Mouse (Mus musculus) right cerebral cortex, postnatal 25 days (tissue): ENCODE data around the gene Abr.

Experiments
- DNase-seq: peaks from one replicate; pipeline ENCODE4 v3.0.0; 2022

Gene Abr

DNA sequence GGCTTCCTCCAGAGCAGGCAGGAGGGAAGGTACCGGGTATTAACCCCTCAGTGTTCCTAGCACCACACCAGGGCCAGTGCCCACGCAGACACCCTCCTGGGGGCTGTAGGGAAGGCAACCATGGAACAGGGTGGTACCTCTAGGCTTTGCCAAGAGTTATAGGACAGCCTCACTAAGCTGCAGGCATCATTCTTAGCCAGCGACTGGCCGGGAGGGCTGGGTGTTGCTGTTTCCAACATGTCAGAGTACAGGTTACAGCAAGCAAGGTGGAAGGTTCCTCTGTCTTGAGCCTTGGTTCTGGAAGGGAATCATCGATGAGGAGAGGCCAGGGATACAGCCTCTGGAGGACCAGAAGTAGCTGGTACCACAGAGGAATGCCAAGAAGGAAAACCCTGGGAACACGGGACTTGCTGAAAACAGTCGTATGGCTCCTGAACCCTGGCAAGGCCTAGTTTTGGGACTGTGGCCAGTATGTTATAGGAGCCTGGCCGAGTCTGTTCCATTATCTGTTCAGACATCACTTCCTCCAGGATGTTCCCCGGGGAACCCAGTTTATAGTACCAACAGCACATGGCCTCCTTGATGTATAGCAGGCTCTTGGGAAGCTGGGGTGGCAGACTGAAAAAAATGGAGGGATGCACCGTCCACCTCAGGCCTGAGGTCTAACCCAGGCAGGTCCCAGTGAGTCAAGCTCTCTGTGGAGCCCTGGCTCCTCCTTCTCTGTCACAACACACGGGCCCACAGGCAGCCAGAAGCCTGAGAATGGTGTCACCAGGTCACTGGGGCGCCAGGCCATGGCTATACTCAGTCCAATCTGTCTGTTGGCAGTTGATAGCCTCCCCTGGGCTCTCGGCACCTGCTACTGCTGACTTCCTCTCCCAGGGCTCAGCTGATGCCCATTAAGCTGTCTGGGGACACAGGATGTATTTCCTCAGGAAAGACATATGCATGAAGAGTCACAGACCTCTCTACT is 112.1 kb downstream of the Abr start:
- no peak for DNase-seq

- peak; percentile 83 for DNase-seq
Observed at GRCm38 (mm10) chr11:76508831-76509595, 113.1 kb downstream of the Abr start.

GRCm38 (mm10) chr11:76508125-76508524 is 114.0 kb downstream of the Abr start:
- DNase-seq: no peak

DNA sequence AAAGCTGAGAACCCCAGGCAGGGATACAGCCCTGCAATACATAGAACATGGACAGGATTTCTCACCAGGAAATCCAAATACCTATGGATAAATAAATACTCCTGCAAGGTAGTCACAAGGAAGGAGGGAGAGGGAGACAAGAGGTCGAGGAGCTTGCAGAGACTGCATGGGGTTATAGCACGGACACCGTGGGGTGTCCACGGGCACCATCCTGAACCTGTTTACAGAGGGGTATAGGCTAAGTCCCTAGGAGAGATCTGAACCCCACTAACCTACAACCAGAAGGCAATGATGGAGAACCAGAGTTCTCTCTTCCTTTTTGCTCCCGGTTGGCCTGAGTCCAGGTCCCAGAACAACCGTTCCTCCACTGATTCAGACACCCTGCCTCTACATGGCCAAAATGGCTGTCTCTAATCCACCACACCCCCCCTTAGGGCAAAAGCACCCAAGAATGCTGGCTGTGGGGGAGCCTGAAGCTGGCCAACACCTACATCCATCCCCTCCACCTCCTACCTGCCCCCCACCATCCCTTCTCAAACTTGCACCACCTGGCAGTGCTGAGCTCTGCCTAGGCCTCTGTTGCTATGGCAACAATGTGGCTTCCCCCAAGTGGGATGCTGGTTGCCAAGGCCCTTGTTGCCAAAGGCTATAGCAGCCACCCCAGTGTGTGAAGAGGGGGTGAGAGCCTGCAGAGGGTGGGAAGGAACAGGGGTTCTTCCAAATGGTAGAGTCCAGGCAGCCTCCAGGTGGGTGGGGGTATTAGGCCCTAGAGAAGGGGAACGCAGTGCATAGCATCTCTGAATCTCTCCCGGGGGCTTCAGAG is 114.6 kb downstream of the Abr start:
- DNase-seq: peak; percentile 78

GRCm38 (mm10) chr11:76506514-76507228 is 115.4 kb downstream of the Abr start:
- DNase-seq: no peak

- DNase-seq: no peak
Observed at GRCm38 (mm10) chr11:76505106-76505505, 117.0 kb downstream of the Abr start.

- no peak for DNase-seq
Observed at GRCm38 (mm10) chr11:76504058-76504457, 118.1 kb downstream of the Abr start.

DNA sequence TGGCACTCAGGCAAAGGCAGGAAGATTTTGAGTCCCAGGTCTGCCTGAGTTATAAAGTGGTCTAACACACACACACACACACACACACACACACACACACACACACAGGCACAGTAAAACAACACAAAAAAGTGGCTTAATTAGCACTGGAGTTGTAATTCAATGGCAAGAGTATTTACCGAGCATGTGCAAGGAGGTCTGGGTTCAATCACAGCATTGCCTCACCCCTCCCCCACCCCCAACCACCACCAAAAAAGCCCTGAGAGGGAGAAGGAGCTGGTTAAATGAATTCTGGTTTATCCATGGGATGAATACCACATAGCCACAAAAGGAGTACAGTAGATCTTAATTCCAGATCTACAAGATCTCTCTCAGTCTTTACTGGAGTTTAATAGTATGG is 122.1 kb downstream of the Abr start:
- no peak for DNase-seq

DNA sequence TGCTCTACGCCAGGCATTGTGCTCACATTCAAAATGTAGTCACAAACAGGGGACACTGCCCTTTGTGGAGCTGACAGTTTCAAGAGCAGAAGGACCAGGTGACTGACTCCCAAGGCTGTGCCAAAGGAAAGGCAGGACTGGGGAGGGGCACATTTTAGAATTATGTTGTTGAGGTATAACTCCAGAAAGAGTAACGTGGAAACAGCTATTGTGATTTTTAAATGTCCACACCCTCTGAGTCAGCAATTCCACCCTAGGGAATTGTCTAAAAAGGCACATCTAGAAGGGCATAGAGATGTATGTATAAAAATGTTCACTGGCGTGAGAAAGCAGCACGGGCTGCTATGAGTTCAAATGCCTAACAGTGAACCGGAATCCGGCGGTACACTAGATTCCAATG is 122.5 kb downstream of the Abr start:
- no peak for DNase-seq

GRCm38 (mm10) chr11:76497769-76498152 is 124.4 kb downstream of the Abr start:
- no peak for DNase-seq

DNA sequence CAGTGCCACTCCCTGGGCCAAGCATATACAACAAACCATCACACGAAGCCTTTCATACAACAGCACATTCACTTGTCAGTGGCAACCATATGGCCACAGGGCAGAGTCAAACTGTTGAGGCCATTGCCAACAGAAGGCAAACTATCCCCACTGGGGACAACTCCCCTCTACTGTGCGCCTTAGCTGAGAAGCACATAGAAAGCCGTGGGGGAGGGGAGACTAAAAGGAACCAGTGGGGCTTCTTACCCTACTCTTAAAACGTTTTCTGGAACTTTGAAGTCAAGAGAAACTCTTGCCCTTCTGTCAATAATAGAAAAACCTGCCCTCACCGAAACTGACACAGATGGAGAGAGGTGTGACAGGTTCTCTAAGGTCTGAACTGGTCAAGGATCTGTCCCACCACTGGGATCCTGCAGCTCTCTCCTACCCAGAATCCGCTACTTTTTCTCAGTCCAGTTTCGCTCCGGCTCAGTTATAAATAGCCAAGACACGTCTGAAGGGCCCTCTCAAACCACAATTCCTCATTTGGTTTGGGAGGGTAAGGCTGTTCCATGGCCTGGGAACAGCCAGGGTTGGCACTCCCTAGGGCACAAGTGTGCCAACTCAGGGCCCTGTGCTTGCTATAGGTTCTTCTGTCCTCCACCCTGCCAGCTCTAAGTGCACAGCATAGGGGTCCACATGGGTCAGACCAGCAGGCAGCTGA is 124.9 kb downstream of the Abr start:
- DNase-seq: no peak

DNA sequence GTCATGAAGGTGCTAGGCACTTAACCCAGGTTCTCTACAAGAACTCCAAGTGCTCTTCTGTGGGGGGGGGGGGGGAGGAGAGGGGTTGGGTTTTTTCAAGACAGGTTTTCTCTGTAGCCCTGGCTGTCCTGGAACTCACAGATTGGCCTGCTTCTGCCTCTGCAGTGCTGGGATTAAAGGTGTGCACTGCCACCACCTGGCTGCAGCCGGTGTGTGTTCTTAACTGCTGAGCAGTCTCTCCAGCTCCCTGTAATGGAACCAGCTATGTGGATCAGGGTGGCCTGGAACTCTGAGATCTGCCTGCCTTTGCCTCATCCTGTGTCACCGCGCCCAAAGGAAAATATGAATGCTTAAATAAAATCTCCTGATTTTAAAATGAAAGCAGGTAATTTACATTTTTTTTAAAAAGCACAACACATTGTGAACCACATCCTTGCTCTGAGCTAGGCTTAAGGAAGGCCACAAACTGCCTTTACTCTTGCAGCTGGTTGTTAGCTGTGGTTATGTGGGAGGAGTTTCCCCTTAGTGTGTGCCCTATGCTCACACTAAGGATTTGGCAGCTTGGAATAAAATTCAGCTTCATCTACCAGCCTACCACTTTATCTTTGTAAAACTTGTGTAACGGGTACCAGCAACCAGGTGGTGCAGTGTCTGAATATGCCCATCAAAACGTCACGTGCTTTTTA is 125.9 kb downstream of the Abr start:
- DNase-seq: no peak

- DNase-seq: peak; percentile 40
Observed at GRCm38 (mm10) chr11:76495127-76496028, 126.7 kb downstream of the Abr start.

GRCm38 (mm10) chr11:76494360-76495126 is 127.6 kb downstream of the Abr start:
- DNase-seq: peak; percentile 84

- no peak for DNase-seq
Observed at GRCm38 (mm10) chr11:76493811-76494274, 128.3 kb downstream of the Abr start.

DNA sequence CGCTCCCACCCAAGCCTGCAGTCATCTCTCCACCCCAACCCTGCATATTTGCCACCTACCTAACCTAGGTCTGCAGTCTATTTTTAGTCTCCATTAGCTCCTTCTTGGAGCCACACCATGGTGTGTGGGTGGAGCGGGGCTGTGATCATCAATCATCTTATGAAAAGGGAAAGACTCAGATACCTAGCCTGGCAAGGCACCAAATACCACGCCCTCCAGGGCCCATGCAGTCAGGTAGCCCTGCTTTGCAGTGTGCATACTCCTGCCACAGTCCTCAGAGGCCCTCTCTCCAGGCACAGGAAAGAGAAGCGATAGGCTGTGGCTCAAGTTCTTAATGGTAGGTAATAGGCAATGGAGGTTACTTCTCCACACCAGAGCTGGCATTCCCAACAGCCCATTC is 128.9 kb downstream of the Abr start:
- DNase-seq: no peak

DNA sequence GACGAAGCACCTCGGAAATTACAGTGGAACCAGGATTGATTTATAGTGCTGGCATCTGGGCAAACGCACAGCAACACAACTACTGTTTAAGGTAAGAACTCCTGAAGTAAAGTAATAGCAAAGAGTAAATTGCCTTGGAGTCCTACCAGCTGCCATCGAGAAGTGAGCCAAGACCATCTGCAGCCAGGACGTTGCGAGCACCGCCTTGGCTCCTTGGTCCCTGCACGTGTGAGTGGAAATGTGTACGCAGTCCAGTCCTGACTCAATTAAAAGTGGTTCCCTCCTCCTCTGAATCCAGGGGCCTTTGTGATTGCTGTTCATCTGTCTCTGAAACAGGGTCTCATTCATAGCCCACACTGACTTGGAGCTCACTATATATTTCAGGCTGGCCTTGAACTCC is 130.3 kb downstream of the Abr start:
- DNase-seq: no peak

GRCm38 (mm10) chr11:76489407-76489806 is 132.7 kb downstream of the Abr start:
- DNase-seq: no peak

- no peak for DNase-seq
Observed at GRCm38 (mm10) chr11:76487024-76487423, 135.1 kb downstream of the Abr start.
